Mouse (Mus musculus) limb, embryonic 10.5 days (tissue): ENCODE results near the gene Dapp1. TPM values are rescaled to one million over a fixed set of nuclear protein-coding genes. Genes with fewer than 3 reads are reported as not detected.
"Not testable (repeated sequence)": the region's sequence is repeated elsewhere in the genome, so short reads cannot be mapped to it uniquely, and the experiment has no call there.

Experiments
- DNase-seq: peaks from one replicate; pipeline ENCODE4 v3.0.0-alpha.2; 2017; ENCODE audit warnings: low spot score
- H3K27ac ChIP-seq: fragments of 300-500 bp; sonication (generic); 2 replicates; pipeline ENCODE4 v1.5.1; 2016; ENCODE audit warnings: mild to moderate bottlenecking
- H3K27me3 ChIP-seq: fragments of 300-500 bp; sonication (generic); 2 replicates; pipeline ENCODE4 v1.6.1; 2016; ENCODE audit warnings: low read depth, mild to moderate bottlenecking; ENCODE audit not compliant: poor library complexity, severe bottlenecking
- H3K36me3 ChIP-seq: fragments of 300-500 bp; sonication (generic); 2 replicates; pipeline ENCODE4 v1.6.1; 2016; ENCODE audit warnings: mild to moderate bottlenecking, moderate library complexity
- H3K4me1 ChIP-seq: fragments of 300-500 bp; sonication (generic); 2 replicates; pipeline ENCODE4 v1.6.1; 2016
- H3K4me3 ChIP-seq: fragments of 300-500 bp; sonication (generic); 2 replicates; pipeline ENCODE4 v1.5.1; 2016; ENCODE audit warnings: mild to moderate bottlenecking, moderate library complexity
- H3K9me3 ChIP-seq: fragments of 300-500 bp; sonication (generic); replicated peaks from 2 replicates; pipeline ENCODE4 v1.6.1; 2016; ENCODE audit warnings: mild to moderate bottlenecking
- WGBS: fragments of 180-500 bp; shearing (Covaris S2); methylation state at CpG from one replicate; pipeline ENCODE4 v1.1.7; 2016; 5-methylcytosine and 5-hydroxymethylcytosine counted together
- polyA plus RNA-seq: library from polyadenylated mRNA; unstranded; fragments of >200 nt; fragmentation: Nextera tagmentation; extraction: Ambion mirVana; gene quantifications from 2 replicates; pipeline ENCODE4 v1.2.1, GENCODE M21; 2016

Gene Dapp1
- polyA plus RNA-seq, 1 experiment from 2014 or later: 1.9 TPM

- no peaks in the 10 kb centered on the region for H3K36me3 ChIP-seq
- H3K9me3 ChIP-seq: no peaks in the 10 kb centered on the region
- H3K4me3 ChIP-seq: no peak overlapping the region
- peaks cover 25% of the 10 kb centered on the region for H3K4me1 ChIP-seq
- no peaks in the 10 kb centered on the region for H3K27me3 ChIP-seq
- DNase-seq: no peak
- WGBS: 83% methylated on average over 5 of the region's 5 CpGs
- no peak overlapping the region for H3K27ac ChIP-seq
Observed at GRCm38 (mm10) chr3:137978233-137978632, 3.1 kb downstream of the Dapp1 start.

GRCm38 (mm10) chr3:137977629-137978041 is 3.7 kb downstream of the Dapp1 start:
- Histone ChIP-seq H3K4me3 (no peak overlapping the region), H3K27ac (no peak overlapping the region), H3K36me3 (no peaks in the 10 kb centered on the region), H3K9me3 (no peaks in the 10 kb centered on the region), H3K27me3 (no peaks in the 10 kb centered on the region), H3K4me1 (peaks cover 25% of the 10 kb centered on the region)
- DNase-seq: no peak
- 42% methylated on average over 6 of the region's 6 CpGs for WGBS

- 40% methylated on average over 9 of the region's 9 CpGs for WGBS
- Histone ChIP-seq H3K27me3 (no peaks in the 10 kb centered on the region), H3K4me1 (peaks cover 25% of the 10 kb centered on the region), H3K4me3 (no peak overlapping the region), H3K36me3 (no peaks in the 10 kb centered on the region), H3K9me3 (no peaks in the 10 kb centered on the region), H3K27ac (peak overlapping the region; percentile 30; the same call in 1 of the 2 replicates)
- DNase-seq: peak; percentile 44
Observed at GRCm38 (mm10) chr3:137976943-137977628, 4.3 kb downstream of the Dapp1 start.

DNA sequence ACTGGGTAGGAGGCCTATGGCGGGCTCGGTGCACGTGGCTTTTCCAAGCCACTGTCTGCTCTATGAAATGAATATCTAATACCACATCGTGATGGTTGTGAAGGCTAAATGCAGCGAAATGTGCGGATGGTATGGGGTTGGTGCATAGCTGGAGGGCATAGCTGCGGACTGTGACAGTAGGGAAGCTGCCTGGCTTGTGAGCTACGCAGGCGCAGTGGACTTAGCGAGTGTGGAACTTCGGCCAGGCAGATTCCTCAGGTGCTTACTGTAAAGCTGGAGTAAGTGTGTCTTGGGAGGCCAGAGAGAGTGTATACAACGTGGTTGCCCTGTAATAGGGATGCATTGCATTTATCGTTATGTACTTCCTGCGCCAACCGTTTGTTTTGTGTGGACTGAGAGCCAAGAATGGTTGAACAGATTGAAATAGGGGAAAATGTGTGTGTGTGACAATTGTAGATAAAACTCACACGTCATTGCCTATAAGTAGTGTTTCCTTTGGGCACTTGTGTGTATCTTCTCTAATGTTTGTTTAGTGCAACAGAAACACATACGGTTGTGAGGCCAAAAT is 5.4 kb downstream of the Dapp1 start:
- 90% methylated on average over 17 of the region's 17 CpGs for WGBS
- no peaks in the 10 kb centered on the region for H3K27me3 ChIP-seq

DNA sequence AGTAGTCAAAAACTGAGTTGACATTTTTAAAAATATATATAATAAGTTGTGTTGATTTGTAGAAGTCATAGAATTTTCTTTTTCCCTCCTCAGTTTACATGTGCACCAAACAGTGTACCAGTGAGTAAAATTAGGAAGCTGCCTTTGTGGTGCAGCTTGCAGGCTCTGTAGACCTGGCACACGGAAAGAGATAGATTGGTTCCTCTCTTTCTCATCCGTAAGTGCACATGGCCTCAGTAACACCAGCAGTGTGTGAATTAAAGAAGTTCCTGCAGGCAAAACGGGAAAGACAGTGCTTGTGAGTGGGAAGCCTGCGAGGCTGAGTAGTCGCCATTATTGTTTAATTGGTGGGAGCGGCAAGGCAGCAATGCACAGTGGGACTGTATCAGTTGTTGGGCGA is 5.9 kb downstream of the Dapp1 start:
- Histone ChIP-seq H3K4me3 (no peak overlapping the region), H3K9me3 (no peaks in the 10 kb centered on the region), H3K27me3 (no peaks in the 10 kb centered on the region), H3K27ac (no peak overlapping the region), H3K36me3 (no peaks in the 10 kb centered on the region), H3K4me1 (peaks cover 16% of the 10 kb centered on the region)
- WGBS: 91% methylated on average over 7 of the region's 7 CpGs
- DNase-seq: no peak

More for the DNA sequence above, 5.4 kb downstream of the Dapp1 start:
- peaks cover 18% of the 10 kb centered on the region for H3K4me1 ChIP-seq
- H3K9me3 ChIP-seq: no peaks in the 10 kb centered on the region
- H3K36me3 ChIP-seq: no peaks in the 10 kb centered on the region
- no peak overlapping the region for H3K27ac ChIP-seq
- H3K4me3 ChIP-seq: no peak overlapping the region
- DNase-seq: no peak

DNA sequence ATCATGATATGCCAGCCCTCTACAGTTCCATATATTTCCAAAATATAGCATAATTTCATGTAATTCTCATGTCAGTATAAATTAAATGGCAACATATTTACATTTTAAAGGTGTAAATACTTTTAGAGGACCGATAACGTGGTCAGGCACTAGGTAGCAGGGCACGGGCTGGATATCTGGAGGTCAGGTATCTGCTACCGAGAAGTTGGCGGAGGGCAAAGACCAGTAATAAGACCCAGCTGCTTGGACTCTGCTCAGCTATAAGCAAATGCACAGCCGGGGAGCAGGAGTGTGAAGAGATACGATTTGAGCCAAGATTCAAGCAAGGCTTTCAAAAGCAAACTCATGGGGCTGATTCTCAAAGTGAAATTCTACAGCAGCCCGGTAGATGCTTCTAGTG is 7.0 kb downstream of the Dapp1 start:
- no peak for DNase-seq
- Histone ChIP-seq H3K4me3 (no peak overlapping the region), H3K9me3 (no peaks in the 10 kb centered on the region), H3K4me1 (peaks cover 16% of the 10 kb centered on the region), H3K27ac (no peak overlapping the region), H3K27me3 (no peaks in the 10 kb centered on the region), H3K36me3 (no peaks in the 10 kb centered on the region)
- 74% methylated on average over 8 of the region's 8 CpGs for WGBS

GRCm38 (mm10) chr3:137972989-137973388 is 8.4 kb downstream of the Dapp1 start:
- Histone ChIP-seq H3K4me1 (peaks cover 16% of the 10 kb centered on the region), H3K27ac (no peak overlapping the region), H3K4me3 (no peak overlapping the region), H3K36me3 (no peaks in the 10 kb centered on the region), H3K9me3 (no peaks in the 10 kb centered on the region), H3K27me3 (no peaks in the 10 kb centered on the region)
- DNase-seq: no peak
- 97% methylated on average over 7 of the region's 7 CpGs for WGBS

- WGBS: 88% methylated on average over 5 of the region's 5 CpGs
- no peak overlapping the region for H3K4me3 ChIP-seq
- H3K4me1 ChIP-seq: peaks cover 10% of the 10 kb centered on the region
- H3K36me3 ChIP-seq: no peaks in the 10 kb centered on the region
- no peaks in the 10 kb centered on the region for H3K9me3 ChIP-seq
- H3K27me3 ChIP-seq: no peaks in the 10 kb centered on the region
- no peak overlapping the region for H3K27ac ChIP-seq
- DNase-seq: no peak
Observed at GRCm38 (mm10) chr3:137972224-137972623, 9.1 kb downstream of the Dapp1 start.

- H3K36me3 ChIP-seq: no peaks in the 10 kb centered on the region
- no peaks in the 10 kb centered on the region for H3K9me3 ChIP-seq
- H3K4me3 ChIP-seq: 0 out of 2 replicates have a peak overlapping the region, but pooled peaks have one; percentile 20
- H3K27ac ChIP-seq: no peak overlapping the region; the same call in 1 of the 2 replicates
- no peaks in the 10 kb centered on the region for H3K27me3 ChIP-seq
- peaks cover 5% of the 10 kb centered on the region; the same call in 1 of the 2 replicates for H3K4me1 ChIP-seq
- peak; percentile 63 for DNase-seq
- WGBS: 47% methylated on average over 12 of the region's 12 CpGs
Observed at GRCm38 (mm10) chr3:137969951-137970350, 11.4 kb downstream of the Dapp1 start.

- no peak overlapping the region for H3K27ac ChIP-seq
- WGBS: 94% methylated on average over 9 of the region's 9 CpGs
- no peak for DNase-seq
- no peaks in the 10 kb centered on the region for H3K9me3 ChIP-seq
- H3K4me1 ChIP-seq: no peaks in the 10 kb centered on the region
- H3K27me3 ChIP-seq: no peaks in the 10 kb centered on the region
- no peaks in the 10 kb centered on the region for H3K36me3 ChIP-seq
- H3K4me3 ChIP-seq: no peak overlapping the region
Observed at GRCm38 (mm10) chr3:137968820-137969486, 12.4 kb downstream of the Dapp1 start.

DNA sequence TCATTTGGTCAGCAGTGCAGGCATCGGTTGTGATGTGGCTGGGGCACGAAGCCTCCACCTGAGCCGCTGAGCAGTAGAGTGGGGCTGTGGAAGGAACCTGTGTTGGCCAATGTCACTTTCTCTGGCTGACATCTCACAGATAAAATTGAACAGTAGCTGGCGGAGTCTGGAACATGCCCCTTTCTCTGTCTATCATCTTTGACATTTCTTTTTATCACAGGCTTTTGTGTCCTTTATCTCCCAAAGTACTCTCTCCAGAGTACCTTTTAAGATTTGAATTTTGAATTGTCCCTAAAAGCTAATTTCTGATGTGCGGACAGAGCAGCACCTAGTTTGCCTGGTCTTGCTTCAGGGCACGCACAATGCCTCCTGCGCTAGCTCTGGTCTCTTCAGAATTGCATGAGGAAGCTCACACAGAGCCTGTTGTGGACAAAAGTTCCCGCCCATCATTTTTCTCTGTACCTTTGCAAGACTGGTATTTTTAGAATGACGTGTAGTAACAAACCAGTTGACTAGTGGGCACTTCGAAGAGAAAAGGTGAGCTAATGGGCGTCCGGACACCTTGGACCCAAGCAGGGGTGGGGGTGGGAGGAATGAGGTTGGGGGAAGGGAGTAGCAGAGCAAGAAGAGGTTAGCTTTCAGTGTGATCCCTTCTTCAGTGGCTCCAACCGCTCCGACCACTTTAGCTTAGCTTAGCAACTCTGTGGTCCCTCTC is 13.1 kb downstream of the Dapp1 start:
- Histone ChIP-seq H3K4me1 (no peaks in the 10 kb centered on the region), H3K27me3 (no peaks in the 10 kb centered on the region), H3K27ac (no peak overlapping the region), H3K36me3 (no peaks in the 10 kb centered on the region), H3K9me3 (no peaks in the 10 kb centered on the region), H3K4me3 (no peak overlapping the region)
- WGBS: 89% methylated on average over 14 of the region's 14 CpGs
- no peak for DNase-seq

- WGBS: 93% methylated on average over 1 of the region's 1 CpGs
- DNase-seq, H3K36me3 ChIP-seq, H3K27ac ChIP-seq, H3K4me3 ChIP-seq, H3K27me3 ChIP-seq, H3K9me3 ChIP-seq, H3K4me1 ChIP-seq: not testable (repeated sequence)
Observed at GRCm38 (mm10) chr3:137964014-137964413, 17.3 kb downstream of the Dapp1 start.

- no peak for DNase-seq
- H3K4me3 ChIP-seq: no peak overlapping the region
- H3K27me3 ChIP-seq: no peaks in the 10 kb centered on the region
- H3K36me3 ChIP-seq: no peaks in the 10 kb centered on the region
- no peak overlapping the region for H3K27ac ChIP-seq
- H3K4me1 ChIP-seq: no peaks in the 10 kb centered on the region
- H3K9me3 ChIP-seq: no peaks in the 10 kb centered on the region
- 79% methylated on average over 8 of the region's 8 CpGs for WGBS
Observed at GRCm38 (mm10) chr3:137963508-137963907, 17.8 kb downstream of the Dapp1 start.
